In genomic region chr2:116950154-116950553, GRCm38 (mm10) we compare ENCODE assay signal across 24 mouse cellular contexts.
"Had no signal": no experiment of that assay in that cellular context is flagged by ENCODE, and none has a peak within 500 bp of the region (broad histone marks: within the 10 kb centered on the region; RNA-seq: fewer than 3 reads in every experiment).

No protein-coding gene starts in this region.

- DNase-seq: liver, postnatal 0 days; lung, adult 2 months; lung, postnatal 14 days; lung, postnatal 36 days; retina, postnatal 1 day; right cerebral cortex, adult 18-20 months; right cerebral cortex, postnatal 25 days; right cerebral cortex, postnatal 4 days; thymus, adult 2 months; thymus, postnatal 25 days; thymus, postnatal 4 days had no signal

- H3K27ac ChIP-seq: liver, embryonic 15.5 days; lung, embryonic 15.5 days; macrophage; midbrain, embryonic 13.5 days; neural tube, embryonic 13.5 days; neural tube, embryonic 15.5 days; stomach, embryonic 15.5 days; stomach, postnatal 0 days had no signal

- H3K9ac ChIP-seq: liver, embryonic 15.5 days; liver, postnatal 0 days; lung, embryonic 15.5 days; midbrain, embryonic 13.5 days; neural tube, embryonic 13.5 days; neural tube, embryonic 15.5 days; stomach, embryonic 15.5 days had no signal

- H3K4me2 ChIP-seq: liver, embryonic 15.5 days; lung, embryonic 15.5 days; midbrain, embryonic 11.5 days; midbrain, embryonic 13.5 days; neural tube, embryonic 13.5 days; neural tube, embryonic 15.5 days; stomach, embryonic 15.5 days had no signal

- H3K9me3 ChIP-seq: liver, embryonic 15.5 days; lung, embryonic 15.5 days; midbrain, embryonic 13.5 days; neural tube, embryonic 13.5 days; neural tube, embryonic 15.5 days; stomach, embryonic 15.5 days had no signal

- H3K4me1 ChIP-seq: liver, embryonic 15.5 days; midbrain, embryonic 13.5 days; neural tube, embryonic 13.5 days; neural tube, embryonic 15.5 days; stomach, embryonic 15.5 days had no signal

- H3K27me3 ChIP-seq: liver, embryonic 15.5 days; lung, embryonic 15.5 days; megakaryocyte, embryonic 14.5 days; midbrain, embryonic 13.5 days; neural tube, embryonic 13.5 days; neural tube, embryonic 15.5 days; stomach, embryonic 15.5 days had no signal

- H3K4me3 ChIP-seq: liver, embryonic 15.5 days; lung, embryonic 15.5 days; megakaryocyte, embryonic 14.5 days; midbrain, embryonic 13.5 days; myocyte; neural tube, embryonic 13.5 days; neural tube, embryonic 15.5 days; stomach, embryonic 15.5 days had no signal

- H3K36me3 ChIP-seq: liver, embryonic 15.5 days; lung, embryonic 15.5 days; midbrain, embryonic 13.5 days; neural tube, embryonic 13.5 days; neural tube, embryonic 15.5 days; stomach, embryonic 15.5 days had no signal

- ATAC-seq: liver, postnatal 0 days; lung, postnatal 0 days; midbrain, embryonic 13.5 days; midbrain, embryonic 16.5 days had no signal
